15 mouse cellular contexts compared by ENCODE assay signal in the genomic region with DNA sequence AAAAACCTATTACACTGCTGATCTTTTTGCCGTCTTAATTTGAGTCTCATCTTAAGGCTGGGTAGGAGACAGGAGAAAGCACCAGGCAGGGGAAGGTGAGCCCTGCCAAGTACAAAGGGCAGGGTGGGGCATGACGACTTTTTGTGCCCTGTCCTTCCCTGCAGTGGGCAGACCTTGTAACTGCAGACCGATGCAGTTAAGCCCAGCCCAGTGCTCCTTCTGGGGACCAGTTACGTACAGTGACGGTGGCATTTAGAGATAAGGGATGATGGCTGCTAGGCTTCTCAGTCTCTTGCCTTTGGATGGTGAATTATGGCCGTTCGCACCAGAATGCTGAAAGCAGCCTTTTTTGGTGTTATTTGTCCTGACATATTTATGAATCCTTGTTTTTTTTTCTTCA. TPM values are rescaled to one million over a fixed set of nuclear protein-coding genes. Genes with fewer than 3 reads are reported as not detected.
DNase-seq lines count a peak whose midpoint lies in the region; ATAC-seq and TF ChIP-seq lines count a peak whose summit lies in the region.
"Had no signal": no experiment of that assay in that cellular context is flagged by ENCODE, and none has a peak within 500 bp of the region (broad histone marks: within the 10 kb centered on the region; RNA-seq: fewer than 3 reads in every experiment).

No protein-coding gene starts in this region.

- H3K4me2 ChIP-seq in intestine, postnatal 0 days (replicated peaks; ENCODE audit: low read depth) = no peak overlapping the region
- H3K4me2 ChIP-seq: hindbrain, embryonic 12.5 days; lung, embryonic 14.5 days; neural tube, embryonic 12.5 days had no signal

- no peak overlapping the region for H3K4me3 ChIP-seq in intestine, postnatal 0 days (ENCODE audit: low read depth, low read length)
- H3K4me3 ChIP-seq: hindbrain, embryonic 12.5 days; neural tube, embryonic 12.5 days had no signal

- no peak overlapping the region for H3K27ac ChIP-seq in intestine, postnatal 0 days (ENCODE audit: low read depth, low read length)
- H3K27ac ChIP-seq: hindbrain, embryonic 12.5 days; macrophage; neural tube, embryonic 12.5 days had no signal

- ATAC-seq in intestine, postnatal 0 days = peak; percentile 44; the same call in 1 of the 2 replicates
- 0 out of 2 replicates have a peak, but pooled peaks have one; percentile 7 for ATAC-seq in megakaryocyte, adult 5-6 weeks (ENCODE audit: poor library complexity, severe bottlenecking)
- no peak for ATAC-seq in frontal cortex, adult (ENCODE audit: low TSS enrichment)

- no peaks in the 10 kb centered on the region for H3K4me1 ChIP-seq in intestine, postnatal 0 days (replicated peaks; ENCODE audit: control insufficient read depth, insufficient read depth, low read length)
- H3K4me1 ChIP-seq: hindbrain, embryonic 12.5 days; neural tube, embryonic 12.5 days had no signal

- no peaks in the 10 kb centered on the region for H3K9me3 ChIP-seq in intestine, postnatal 0 days (ENCODE audit: control insufficient read depth)
- H3K9me3 ChIP-seq: hindbrain, embryonic 12.5 days; neural tube, embryonic 12.5 days had no signal

- 61% methylated on average over 7 of the region's 7 CpGs for WGBS in intestine, postnatal 0 days

- no peak overlapping the region for H3K9ac ChIP-seq in intestine, postnatal 0 days (ENCODE audit: low read depth, low read length)
- H3K9ac ChIP-seq: hindbrain, embryonic 12.5 days; lung, embryonic 14.5 days; neural tube, embryonic 12.5 days had no signal

- H3K36me3 ChIP-seq in intestine, postnatal 0 days (ENCODE audit: control insufficient read depth, insufficient read depth) = peaks cover 58% of the 10 kb centered on the region

- peak; percentile 31 for DNase-seq in spleen, adult 12 weeks (ENCODE audit: low spot score)
- DNase-seq in spleen, adult 18-20 months = no peak
- DNase-seq in gastrocnemius, postnatal 25 days = no peak
- no peak for DNase-seq in adrenal gland, adult 2 months
- DNase-seq: cerebellum, adult 8-10 months; left cerebral cortex, postnatal 4 days; lung, embryonic 14.5 days; retina, postnatal 1 day; thymus, postnatal 36 days had no signal

- TF ChIP-seq CTCF in intestine, postnatal 0 days (IDR thresholded peaks at IDR 0.05; ENCODE audit: low read depth) = 0 out of 2 replicates have a peak, but pooled peaks have one; percentile 14

- no peaks in the 10 kb centered on the region for H3K27me3 ChIP-seq in intestine, postnatal 0 days (replicated peaks; ENCODE audit: control insufficient read depth, insufficient read depth, low read length)
- H3K27me3 ChIP-seq: hindbrain, embryonic 12.5 days; neural tube, embryonic 12.5 days had no signal

RNA-seq across cellular contexts. Expression of gene Aldh9a1, which starts 18.7 kb away (rescaled TPM):
- 185 and 214 TPM in 2 replicates for polyA plus RNA-seq in intestine, postnatal 0 days (2015; fragmentation: Nextera tagmentation; extraction: Ambion mirVana)
- total RNA-seq in megakaryocyte, adult 5-6 weeks (2015) = 37.7 and 42.5 TPM in 2 replicates
- 34.1 and 43.2 TPM in 2 replicates for total RNA-seq in megakaryocyte, adult 5-6 weeks (2017)
- total RNA-seq in gastrocnemius, postnatal 25 days (2021) = 1 to 10 TPM; 2.4 to 2.8 TPM
- 10 to 100 TPM; 77.1 to 84.8 TPM for total RNA-seq in adrenal gland, adult 2 months (2021)
- 62.4 and 62.8 TPM in 2 replicates for polyA plus RNA-seq in adrenal gland, adult 2 months (2012; rRNA removed)

RNA-seq across cellular contexts. Expression of gene Mgst3, which starts 25.1 kb away (rescaled TPM):
- 305 and 323 TPM in 2 replicates for polyA plus RNA-seq in intestine, postnatal 0 days (2015; fragmentation: Nextera tagmentation; extraction: Ambion mirVana)
- 21.8 and 27.7 TPM in 2 replicates for total RNA-seq in megakaryocyte, adult 5-6 weeks (2015)
- 20.5 and 31.2 TPM in 2 replicates for total RNA-seq in megakaryocyte, adult 5-6 weeks (2017)
- total RNA-seq in gastrocnemius, postnatal 25 days (2021) = 10 to 100 TPM; 84.7 to 94.2 TPM
- total RNA-seq in adrenal gland, adult 2 months (2021) = 10 to 100 TPM; 79.0 to 84.2 TPM
- polyA plus RNA-seq in adrenal gland, adult 2 months (2012; rRNA removed) = 298 and 342 TPM in 2 replicates

Comparison
In these comparisons a context has a peak if more than half of its experiments do, and no peak if none do; other contexts are left out.
1. RNA of gene Aldh9a1, which starts 18.7 kb away (total RNA-seq): 77.1 to 84.8 TPM in adrenal gland, adult 2 months and 34.1 to 43.2 TPM in megakaryocyte, adult 5-6 weeks; 2.4 to 2.8 TPM in gastrocnemius, postnatal 25 days; every median in the first group is over 4 times any median in the second.